Comparison of ENCODE assay signal across 9 mouse cellular contexts in the genomic region with DNA sequence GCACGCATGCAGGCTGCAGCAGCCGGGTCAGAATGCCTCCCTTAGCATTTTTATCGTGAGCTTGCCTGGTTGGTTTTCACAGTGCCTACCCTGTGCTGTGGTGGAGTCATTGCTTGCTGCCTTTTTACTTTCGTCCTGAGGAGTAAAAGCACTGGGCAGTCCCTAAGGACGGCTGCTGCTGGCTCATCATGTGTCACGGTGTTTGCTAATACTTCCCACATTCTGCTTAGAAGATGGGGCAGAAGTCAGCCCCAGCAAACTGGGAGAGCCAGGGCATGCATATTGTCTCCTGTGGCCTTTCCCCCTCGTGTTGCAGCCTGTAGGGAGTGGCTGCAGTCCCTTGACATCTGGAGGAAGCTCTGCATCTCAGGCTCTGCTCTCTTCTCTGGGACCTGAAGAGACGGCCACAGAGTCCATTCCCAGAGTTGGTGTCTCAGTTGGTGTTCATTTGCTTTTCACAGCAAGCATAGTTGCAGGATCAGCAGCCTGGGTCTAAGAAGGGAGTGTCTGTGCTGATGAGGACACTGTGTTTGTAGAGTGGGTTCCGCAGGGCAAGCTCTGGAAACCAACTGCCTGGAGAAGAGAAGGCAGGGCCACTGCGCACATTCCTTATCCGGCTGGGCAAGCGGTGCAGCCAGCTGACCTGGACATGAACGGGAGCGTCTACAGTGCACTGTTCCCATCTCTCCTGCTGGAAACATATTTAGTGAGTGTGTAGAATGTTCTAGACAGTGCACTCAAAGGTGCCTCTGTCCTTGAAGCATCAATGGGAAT. TPM values are rescaled to one million over a fixed set of nuclear protein-coding genes. Genes with fewer than 3 reads are reported as not detected.
A peak's percentile ranks its signal among the peaks of the same experiment; 100 is the strongest.
DNase-seq lines count a peak whose midpoint lies in the region; ATAC-seq and TF ChIP-seq lines count a peak whose summit lies in the region.
"Had no signal": no experiment of that assay in that cellular context is flagged by ENCODE, and none has a peak within 500 bp of the region (broad histone marks: within the 10 kb centered on the region; RNA-seq: fewer than 3 reads in every experiment).

No protein-coding gene starts in this region.

- H3K27me3 ChIP-seq in kidney, postnatal 0 days (ENCODE audit: insufficient read depth, low read length): no peaks in the 10 kb centered on the region

- H3K36me3 ChIP-seq in kidney, postnatal 0 days (ENCODE audit: insufficient read depth, low read length): no peaks in the 10 kb centered on the region

- DNase-seq in kidney, postnatal 0 days (ENCODE audit: low spot score): no peak
- DNase-seq in kidney, adult 8-10 months: no peak
- DNase-seq in NIH3T3 (ENCODE audit: low read depth): peak; percentile 70
- peak; percentile 54 to 64 for DNase-seq in kidney, postnatal 4 days
- no peak for DNase-seq in cerebellum, postnatal 36 days
- DNase-seq: adrenal gland, postnatal 14 days; thymus, postnatal 4 days had no signal

- H3K4me2 ChIP-seq in kidney, postnatal 0 days (ENCODE audit: low read length): no peak overlapping the region

- H3K27ac ChIP-seq in kidney, postnatal 0 days: peak overlapping the region; percentile 39; the same call in 1 of the 2 replicates
- H3K27ac ChIP-seq in cortical plate, adult 2 months (ENCODE audit: insufficient read depth, low read length): 0 out of 2 replicates have a peak overlapping the region, but pooled peaks have one; percentile 18

- ATAC-seq in kidney, postnatal 0 days (replicated peaks; ENCODE audit: low FRiP score, low read depth): no peak
- no peak for ATAC-seq in erythroblast, adult 5-6 weeks (replicated peaks; ENCODE audit: low FRiP score, poor library complexity, severe bottlenecking)

- no peak overlapping the region for H3K4me3 ChIP-seq in kidney, postnatal 0 days (replicated peaks; ENCODE audit: low read depth, low read length)
- H3K4me3 ChIP-seq in cortical plate, adult 2 months (ENCODE audit: insufficient read depth, low read length): no peak overlapping the region

- TF ChIP-seq POLR2A in cortical plate, adult 2 months (IDR thresholded peaks at IDR 0.05; ENCODE audit: extremely low read depth, insufficient read depth, low read length): no peak

- H3K4me1 ChIP-seq in kidney, postnatal 0 days (replicated peaks; ENCODE audit: insufficient read depth, low read length): 0 out of 2 replicates have a peak, but pooled peaks cover 8% of the 10 kb centered on the region
- peaks cover 1% of the 10 kb centered on the region; the same call in 1 of the 2 replicates for H3K4me1 ChIP-seq in cortical plate, adult 2 months (ENCODE audit: control insufficient read depth, insufficient read depth, low read length)

- no peak overlapping the region for H3K9ac ChIP-seq in kidney, postnatal 0 days (ENCODE audit: low read depth, low read length)

- 47% methylated on average over 14 of the region's 14 CpGs for WGBS in kidney, postnatal 0 days

- H3K9me3 ChIP-seq in kidney, postnatal 0 days (replicated peaks; ENCODE audit: low read length): no peaks in the 10 kb centered on the region

- no peak for TF ChIP-seq CTCF in kidney, postnatal 0 days (IDR thresholded peaks at IDR 0.05; ENCODE audit: low read depth)
- TF ChIP-seq CTCF in cortical plate, adult 2 months (IDR thresholded peaks at IDR 0.05; ENCODE audit: extremely low read depth, insufficient read depth, low read length): no peak

RNA-seq across cellular contexts. Expression of gene Taf11, which starts 45.2 kb away (rescaled TPM):
- polyA plus RNA-seq in kidney, postnatal 0 days (2015; fragmentation: Nextera tagmentation; extraction: Ambion mirVana): 55.5 and 58.1 TPM in 2 replicates
- polyA plus RNA-seq in cortical plate, adult 2 months (2012; rRNA removed): 45.2 and 63.0 TPM in 2 replicates
- total RNA-seq in erythroblast, adult 5-6 weeks (2015; ENCODE audit: low replicate concordance): 5.2 and 9.8 TPM in 2 replicates
- total RNA-seq in erythroblast, adult 5-6 weeks (2017; ENCODE audit: low replicate concordance): 5.4 and 8.5 TPM in 2 replicates

RNA-seq across cellular contexts. Expression of gene Anks1, which starts 45.7 kb away (rescaled TPM):
- 10.5 and 11.3 TPM in 2 replicates for polyA plus RNA-seq in kidney, postnatal 0 days (2015; fragmentation: Nextera tagmentation; extraction: Ambion mirVana)
- 35.8 and 39.8 TPM in 2 replicates for polyA plus RNA-seq in cortical plate, adult 2 months (2012; rRNA removed)
- 6.1 and 6.7 TPM in 2 replicates for total RNA-seq in erythroblast, adult 5-6 weeks (2015; ENCODE audit: low replicate concordance)
- 6.1 and 8.5 TPM in 2 replicates for total RNA-seq in erythroblast, adult 5-6 weeks (2017; ENCODE audit: low replicate concordance)

Comparison
In these comparisons a context has a peak if more than half of its experiments do, and no peak if none do; other contexts are left out.
1. DNase-seq: peak in NIH3T3 (single experiment) and kidney, postnatal 4 days (2 of 2); none in kidney, postnatal 0 days (single experiment), kidney, adult 8-10 months (0 of 2) and cerebellum, postnatal 36 days (0 of 2).